In the genomic region with DNA sequence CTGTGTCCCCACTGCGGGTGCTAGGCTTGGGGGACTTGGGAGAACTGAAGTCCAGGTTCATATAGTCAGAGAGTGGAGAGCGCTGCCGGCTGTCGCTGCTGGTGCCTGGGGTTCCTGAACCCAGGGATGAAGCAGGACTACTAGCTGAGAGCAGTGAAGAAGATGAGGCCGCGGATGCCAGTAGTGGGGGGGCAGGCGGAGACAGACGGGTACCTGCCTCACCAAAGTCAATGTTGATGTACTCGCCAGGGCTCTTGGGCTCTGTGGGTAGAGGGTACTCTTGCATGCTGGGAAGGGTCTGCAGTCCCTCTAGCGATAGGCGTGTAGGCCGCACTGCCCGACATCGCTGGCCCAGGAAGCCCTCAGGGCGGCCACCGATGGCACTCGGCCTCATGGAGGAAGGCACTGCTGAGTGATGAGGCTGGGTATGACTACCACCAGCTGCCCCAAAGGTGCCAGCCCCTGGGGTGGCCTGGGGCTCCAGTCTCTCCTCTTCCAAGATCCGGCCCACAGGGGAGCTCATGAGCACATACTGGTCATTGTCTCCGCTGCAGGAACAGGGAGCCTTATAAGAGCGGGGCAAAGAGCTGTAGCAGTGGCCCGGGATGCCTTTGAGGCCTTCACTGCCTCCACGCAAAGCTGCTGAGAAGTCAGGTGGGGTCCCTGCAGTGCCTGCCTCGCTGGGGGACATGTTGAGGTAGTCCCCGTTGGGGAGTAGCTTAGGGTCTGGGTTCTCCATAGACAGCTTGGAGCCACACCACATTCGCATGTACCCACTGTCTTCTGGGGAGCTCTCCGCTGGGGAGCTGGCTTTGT, we compare ENCODE assay signal across 8 mouse cellular contexts. TPM values are rescaled to one million over a fixed set of nuclear protein-coding genes. Genes with fewer than 3 reads are reported as not detected.
A peak's percentile ranks its signal among the peaks of the same experiment; 100 is the strongest.
DNase-seq lines count a peak whose midpoint lies in the region; ATAC-seq and TF ChIP-seq lines count a peak whose summit lies in the region.

No protein-coding gene starts in this region.

- TF ChIP-seq POLR2A in kidney, adult 2 months (IDR thresholded peaks at IDR 0.05; ENCODE audit: low read depth, low read length): no peak

- H3K9ac ChIP-seq in forebrain, embryonic 14.5 days (ENCODE audit: low read length): peak overlapping the region; percentile 85
- H3K9ac ChIP-seq in stomach, embryonic 16.5 days (ENCODE audit: low read length): peak overlapping the region; percentile 84

- H3K4me1 ChIP-seq in kidney, adult 2 months (ENCODE audit: control insufficient read depth, insufficient read depth, low read length): peaks cover 29% of the 10 kb centered on the region; the same call in 1 of the 2 replicates
- peaks cover 69% of the 10 kb centered on the region for H3K4me1 ChIP-seq in forebrain, embryonic 14.5 days (ENCODE audit: control insufficient read depth, insufficient read depth, low read length)
- H3K4me1 ChIP-seq in stomach, embryonic 16.5 days (ENCODE audit: control insufficient read depth, insufficient read depth, low read length): peaks cover 69% of the 10 kb centered on the region

- no peak for DNase-seq in kidney, adult 2 months
- no peak for DNase-seq in kidney, adult 8-10 months
- DNase-seq in MN1 (ENCODE audit: low spot score) (peak; percentile 77), liver (peak; percentile 21)
- no peak for DNase-seq in forebrain, embryonic 14.5 days (ENCODE audit: low spot score)
- no peak for DNase-seq in thymus, postnatal 0 days (ENCODE audit: low spot score)

- 87% methylated on average over 26 of the region's 26 CpGs for WGBS in kidney, adult 2 months
- 86% methylated on average over 26 of the region's 26 CpGs for WGBS in forebrain, embryonic 14.5 days
- WGBS in stomach, embryonic 16.5 days: 87% methylated on average over 26 of the region's 26 CpGs

- peak overlapping the region; percentile 72 for H3K4me3 ChIP-seq in kidney, adult 2 months (ENCODE audit: insufficient read depth, low read depth, low read length)
- peak overlapping the region; percentile 75 for H3K4me3 ChIP-seq in forebrain, embryonic 14.5 days (ENCODE audit: low read depth, low read length)
- H3K4me3 ChIP-seq in stomach, embryonic 16.5 days (replicated peaks; ENCODE audit: low read length): peak overlapping the region; percentile 81

- H3K9me3 ChIP-seq in forebrain, embryonic 14.5 days (replicated peaks; ENCODE audit: control insufficient read depth, low read length): no peaks in the 10 kb centered on the region
- no peaks in the 10 kb centered on the region for H3K9me3 ChIP-seq in stomach, embryonic 16.5 days (replicated peaks; ENCODE audit: control insufficient read depth, low read length)

- no peaks in the 10 kb centered on the region; the same call in 1 of the 2 replicates for H3K36me3 ChIP-seq in kidney, adult 2 months (ENCODE audit: control insufficient read depth, insufficient read depth, low read length)
- peaks cover 12% of the 10 kb centered on the region; the same call in 1 of the 2 replicates for H3K36me3 ChIP-seq in forebrain, embryonic 14.5 days (ENCODE audit: control insufficient read depth, insufficient read depth, low read length)
- H3K36me3 ChIP-seq in stomach, embryonic 16.5 days (ENCODE audit: control insufficient read depth, insufficient read depth, low read length): 0 out of 2 replicates have a peak, but pooled peaks cover 4% of the 10 kb centered on the region

- peak overlapping the region; percentile 93 for H3K4me2 ChIP-seq in forebrain, embryonic 14.5 days (ENCODE audit: low read length)
- peak overlapping the region; percentile 83 for H3K4me2 ChIP-seq in stomach, embryonic 16.5 days (ENCODE audit: low read depth, low read length)

- no peaks in the 10 kb centered on the region for H3K27me3 ChIP-seq in kidney, adult 2 months (replicated peaks; ENCODE audit: control insufficient read depth, insufficient read depth, low read length)
- no peaks in the 10 kb centered on the region for H3K27me3 ChIP-seq in forebrain, embryonic 14.5 days (replicated peaks; ENCODE audit: control insufficient read depth, insufficient read depth, low read length)
- no peaks in the 10 kb centered on the region for H3K27me3 ChIP-seq in stomach, embryonic 16.5 days (ENCODE audit: control insufficient read depth, insufficient read depth, low read length)

- H3K27ac ChIP-seq in kidney, adult 2 months (ENCODE audit: insufficient read depth, low read depth, low read length): no peak overlapping the region
- H3K27ac ChIP-seq in forebrain, embryonic 14.5 days (ENCODE audit: low read depth, low read length): no peak overlapping the region
- H3K27ac ChIP-seq in stomach, embryonic 16.5 days (ENCODE audit: low read length): no peak overlapping the region; the same call in 1 of the 2 replicates

- ATAC-seq in forebrain, embryonic 14.5 days: no peak
- ATAC-seq in stomach, embryonic 16.5 days (ENCODE audit: insufficient read depth, low FRiP score): no peak
- ATAC-seq in granulocyte monocyte progenitor cell, adult 5-6 weeks (replicated peaks; ENCODE audit: poor library complexity, severe bottlenecking): no peak

- TF ChIP-seq CTCF in kidney, adult 2 months (conservative IDR thresholded peaks at IDR 0.05; ENCODE audit: insufficient read depth, insufficient read length, low read depth, low read length): no peak

RNA-seq across cellular contexts. Expression of a gene that starts 2.6 kb away (rescaled TPM):
- polyA plus RNA-seq in kidney, adult 2 months (2012; rRNA removed): 10.4 and 10.5 TPM in 2 replicates
- 3.9 and 4.0 TPM in 2 replicates for polyA plus RNA-seq in forebrain, embryonic 14.5 days (2014; fragmentation: Nextera tagmentation; extraction: Ambion mirVana)
- polyA plus RNA-seq in stomach, embryonic 16.5 days (2015; fragmentation: Nextera tagmentation; extraction: Ambion mirVana): 3.3 and 3.4 TPM in 2 replicates
- polyA plus RNA-seq in thymus, postnatal 0 days (2015; fragmentation: Nextera tagmentation; extraction: Ambion mirVana): 4.5 TPM in 2 replicates
- 3.5 and 5.3 TPM in 2 replicates for total RNA-seq in granulocyte monocyte progenitor cell, adult 5-6 weeks (2014; fragmentation: Nextera tagmentation)
- 2.3 and 2.7 TPM in 2 replicates for total RNA-seq in granulocyte monocyte progenitor cell, adult 5-6 weeks (2017)

Comparison
In these comparisons a context has a peak if more than half of its experiments do, and no peak if none do; other contexts are left out.
1. DNase-seq: peak in MN1 (single experiment) and liver (single experiment); none in kidney, adult 2 months (single experiment), kidney, adult 8-10 months (0 of 2), forebrain, embryonic 14.5 days (single experiment) and thymus, postnatal 0 days (single experiment).
2. Peak in every context shown above with its lines, with median percentiles within 50 percentile points of each other: H3K4me3 ChIP-seq.